Mouse (Mus musculus): ENCODE measurements around the gene Hbs1l. TPM values are rescaled to one million over a fixed set of nuclear protein-coding genes. Genes with fewer than 3 reads are reported as not detected.
A peak's percentile ranks its signal among the peaks of the same experiment; 100 is the strongest.

Hbs1l gene
- total and polyA plus RNA-seq, 2 experiments from 2014 or later: 61.3 to 78.3 TPM

DNA sequence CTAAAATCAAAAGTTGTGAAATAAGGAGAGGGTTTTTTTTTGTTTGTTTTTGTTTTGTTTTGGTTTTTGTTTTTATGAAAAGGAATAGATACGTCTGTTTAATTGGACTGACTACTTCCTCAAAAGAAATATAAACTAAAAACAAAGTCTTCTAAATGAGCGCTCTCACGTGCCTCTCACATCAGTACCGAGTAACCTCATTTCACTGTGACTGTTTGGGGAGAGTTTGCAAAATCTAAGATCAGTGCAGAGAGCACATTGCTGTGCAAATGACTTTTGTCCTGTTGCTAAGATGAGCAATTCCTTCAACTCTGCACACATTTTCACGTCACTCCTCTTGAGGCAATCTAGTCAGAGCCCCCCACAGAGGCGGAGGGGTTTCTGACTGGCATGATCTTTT, 24.0 kb upstream of the Hbs1l start:
- no peak for DNase-seq (ENCODE audit: low spot score)
- no peaks in the 10 kb centered on the region for H3K36me3 ChIP-seq (ENCODE audit: insufficient read depth, low read length)
- no peaks in the 10 kb centered on the region for H3K9me3 ChIP-seq (ENCODE audit: low read length)
- H3K27ac ChIP-seq: no peak overlapping the region
- no peak overlapping the region for H3K4me3 ChIP-seq (ENCODE audit: low read length)
- no peak overlapping the region for H3K4me2 ChIP-seq (ENCODE audit: low read depth, low read length)
- 66% methylated on average over 6 of the region's 6 CpGs for WGBS
- TF ChIP-seq CTCF (IDR thresholded peaks at IDR 0.05; ENCODE audit: low read depth): no peak
- no peak for ATAC-seq
- H3K9ac ChIP-seq (replicated peaks; ENCODE audit: low read length): no peak overlapping the region
- H3K4me1 ChIP-seq (ENCODE audit: insufficient read depth, low read length): no peaks in the 10 kb centered on the region
- no peaks in the 10 kb centered on the region for H3K27me3 ChIP-seq (ENCODE audit: insufficient read depth, low read length)

DNA sequence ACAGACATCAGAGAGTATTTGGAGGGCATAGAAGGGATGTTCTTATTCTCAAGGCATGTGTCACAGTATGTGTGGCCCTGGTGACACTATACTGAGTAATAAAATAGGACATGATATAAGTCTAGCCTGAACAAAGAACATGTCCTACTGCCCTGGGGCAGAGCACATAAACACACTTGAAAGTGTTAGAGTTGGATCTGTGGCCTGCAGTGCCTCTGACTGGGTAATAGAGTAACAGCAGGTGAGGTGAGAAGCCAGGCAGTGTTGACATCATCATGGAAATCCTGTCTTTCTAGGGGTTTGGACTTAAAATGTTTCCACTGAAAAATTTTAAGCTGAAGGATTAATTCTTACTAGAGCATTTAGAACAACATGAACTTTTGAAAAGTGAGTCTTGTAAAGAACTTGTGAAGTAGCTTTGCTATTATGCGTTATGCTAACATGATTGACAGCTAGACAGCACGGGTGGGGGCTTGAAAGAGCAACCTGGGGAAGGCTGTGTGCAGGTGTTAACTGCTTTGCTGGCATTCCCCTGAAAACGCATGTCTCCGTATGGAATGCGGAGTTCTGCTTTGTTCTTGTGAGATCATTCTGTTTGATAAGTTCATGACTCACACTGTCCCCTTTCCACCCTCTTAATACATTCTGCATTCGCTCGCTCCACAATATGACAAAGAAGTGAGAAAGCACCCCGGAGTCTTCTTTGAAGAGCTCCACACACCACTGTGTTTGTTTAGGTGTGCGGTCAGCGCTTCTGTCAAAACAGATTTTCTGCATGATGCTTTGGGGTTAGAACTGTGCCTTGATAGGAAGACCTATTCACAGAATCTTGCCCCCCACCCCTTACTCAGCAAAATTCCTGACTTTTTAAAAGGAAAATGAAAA, 8.3 kb upstream of the Hbs1l start:
- H3K9me3 ChIP-seq (ENCODE audit: low read length): no peaks in the 10 kb centered on the region
- no peak overlapping the region for H3K4me3 ChIP-seq (ENCODE audit: low read length)
- no peaks in the 10 kb centered on the region for H3K27me3 ChIP-seq (ENCODE audit: insufficient read depth, low read length)
- DNase-seq (ENCODE audit: low spot score) (no peak), ATAC-seq (0 out of 2 replicates have a peak, but pooled peaks have one; percentile 55)
- peak; percentile 37; the same call in 1 of the 2 replicates for TF ChIP-seq CTCF (IDR thresholded peaks at IDR 0.05; ENCODE audit: low read depth)
- H3K36me3 ChIP-seq (ENCODE audit: insufficient read depth, low read length): no peaks in the 10 kb centered on the region
- 54% methylated on average over 10 of the region's 10 CpGs for WGBS
- no peak overlapping the region for H3K4me2 ChIP-seq (ENCODE audit: low read depth, low read length)
- H3K4me1 ChIP-seq (ENCODE audit: insufficient read depth, low read length): no peaks in the 10 kb centered on the region
- H3K9ac ChIP-seq (replicated peaks; ENCODE audit: low read length): no peak overlapping the region
- no peak overlapping the region for H3K27ac ChIP-seq

DNA sequence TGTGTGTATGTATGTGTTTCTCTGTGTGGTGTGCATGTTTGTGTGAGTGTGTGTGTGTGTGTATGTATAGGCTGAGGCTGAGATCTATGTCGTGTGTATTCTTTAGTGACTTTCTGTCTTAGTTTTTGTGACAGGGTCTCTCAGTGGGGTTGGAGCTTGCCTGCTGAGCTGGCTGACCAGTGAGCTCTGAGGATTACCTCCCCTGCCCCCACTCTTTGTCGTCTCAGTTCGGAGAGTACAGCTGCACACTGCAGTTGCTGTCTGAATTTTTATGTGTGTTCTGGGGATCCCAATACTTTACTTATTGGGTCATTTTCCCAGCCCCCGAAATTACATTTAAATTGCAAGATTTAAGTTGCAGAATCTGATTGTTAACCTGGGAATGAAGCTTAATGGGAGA, 4.6 kb upstream of the Hbs1l start:
- TF ChIP-seq CTCF (IDR thresholded peaks at IDR 0.05; ENCODE audit: low read depth): no peak
- ATAC-seq (no peak), DNase-seq (ENCODE audit: low spot score) (no peak)
- Histone ChIP-seq H3K27ac (no peak overlapping the region), H3K27me3 (ENCODE audit: insufficient read depth, low read length) (no peaks in the 10 kb centered on the region), H3K4me3 (ENCODE audit: low read length) (no peak overlapping the region), H3K9ac (replicated peaks; ENCODE audit: low read length) (no peak overlapping the region), H3K9me3 (ENCODE audit: low read length) (no peaks in the 10 kb centered on the region), H3K4me2 (ENCODE audit: low read depth, low read length) (no peak overlapping the region), H3K4me1 (ENCODE audit: insufficient read depth, low read length) (no peaks in the 10 kb centered on the region), H3K36me3 (ENCODE audit: insufficient read depth, low read length) (no peaks in the 10 kb centered on the region)
- WGBS: 29% methylated on average over 4 of the region's 4 CpGs

DNA sequence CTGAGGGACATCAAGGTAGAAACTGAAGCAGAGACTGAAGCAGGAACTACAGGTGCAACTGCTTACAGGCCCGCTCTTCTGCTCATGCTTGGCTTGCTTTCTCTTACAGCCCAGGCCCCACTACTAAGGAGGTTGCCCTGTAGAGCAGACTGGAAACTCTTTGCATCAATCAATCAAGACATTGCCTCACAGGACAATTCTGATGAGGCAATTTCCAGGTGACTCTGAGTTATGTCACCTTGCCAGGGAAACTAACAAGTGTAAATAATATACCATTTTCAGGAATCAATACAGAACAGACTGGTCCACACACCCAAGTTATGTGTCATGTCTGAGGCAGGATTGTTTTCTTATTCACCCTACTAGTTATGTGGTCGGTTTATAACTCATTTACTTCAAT, 1.6 kb upstream of the Hbs1l start:
- Histone ChIP-seq H3K4me1 (ENCODE audit: insufficient read depth, low read length) (peaks cover 9% of the 10 kb centered on the region), H3K9me3 (ENCODE audit: low read length) (no peaks in the 10 kb centered on the region), H3K27me3 (ENCODE audit: insufficient read depth, low read length) (no peaks in the 10 kb centered on the region), H3K4me2 (ENCODE audit: low read depth, low read length) (no peak overlapping the region), H3K9ac (replicated peaks; ENCODE audit: low read length) (no peak overlapping the region), H3K36me3 (ENCODE audit: insufficient read depth, low read length) (no peaks in the 10 kb centered on the region), H3K27ac (no peak overlapping the region), H3K4me3 (ENCODE audit: low read length) (no peak overlapping the region)
- WGBS: 93% methylated on average over 2 of the region's 2 CpGs
- no peak for DNase-seq (ENCODE audit: low spot score)
- no peak for TF ChIP-seq CTCF (IDR thresholded peaks at IDR 0.05; ENCODE audit: low read depth)
- ATAC-seq: no peak

DNA sequence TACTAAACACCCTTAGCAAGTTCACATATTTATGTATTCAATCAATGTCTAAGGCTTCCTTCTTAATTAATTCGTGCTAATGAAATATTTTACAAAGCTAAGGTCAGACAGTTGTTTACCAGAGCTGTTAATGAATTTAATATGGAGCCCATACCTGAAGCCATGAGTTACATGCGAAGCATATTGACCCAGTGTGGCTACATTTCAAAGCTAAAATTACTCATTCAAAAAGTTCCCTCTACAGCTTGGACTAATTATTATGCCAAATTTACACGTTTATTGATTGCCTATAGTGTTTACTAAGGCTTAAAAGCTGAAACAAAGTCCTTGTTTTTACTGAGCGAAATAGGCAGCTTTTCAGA, 401 bp upstream of the Hbs1l start:
- no peak for TF ChIP-seq CTCF (IDR thresholded peaks at IDR 0.05; ENCODE audit: low read depth)
- ATAC-seq: no peak; the same call in 1 of the 2 replicates
- Histone ChIP-seq H3K4me1 (ENCODE audit: insufficient read depth, low read length) (peaks cover 9% of the 10 kb centered on the region), H3K27ac (no peak overlapping the region), H3K4me2 (ENCODE audit: low read depth, low read length) (peak overlapping the region; percentile 61), H3K36me3 (ENCODE audit: insufficient read depth, low read length) (peaks cover 4% of the 10 kb centered on the region; the same call in 1 of the 2 replicates), H3K4me3 (ENCODE audit: low read length) (peak overlapping the region; percentile 72), H3K9me3 (ENCODE audit: low read length) (no peaks in the 10 kb centered on the region), H3K9ac (replicated peaks; ENCODE audit: low read length) (peak overlapping the region; percentile 67), H3K27me3 (ENCODE audit: insufficient read depth, low read length) (no peaks in the 10 kb centered on the region)
- WGBS: 42% methylated on average over 4 of the region's 4 CpGs
- DNase-seq (ENCODE audit: low spot score): no peak

DNA sequence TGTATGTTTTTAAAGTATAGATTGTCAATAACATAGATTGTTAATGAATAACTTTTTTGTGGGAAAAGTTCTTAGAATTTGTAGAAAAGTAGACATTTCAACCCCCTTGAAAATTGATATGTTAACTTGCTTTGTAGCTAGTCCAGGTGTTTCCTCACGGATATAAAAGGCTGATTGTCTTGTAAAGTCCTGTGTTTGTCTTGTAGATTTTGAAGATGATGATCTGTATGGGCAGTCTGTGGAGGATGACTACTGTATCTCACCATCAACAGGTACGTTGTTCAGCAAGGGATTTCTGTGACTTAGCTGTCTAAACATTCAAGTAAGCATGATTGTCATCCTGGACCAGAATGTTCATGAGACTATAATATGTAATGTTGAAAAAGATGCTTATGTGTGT, 3.2 kb downstream of the Hbs1l start:
- Histone ChIP-seq H3K27me3 (ENCODE audit: insufficient read depth, low read length) (no peaks in the 10 kb centered on the region), H3K4me3 (ENCODE audit: low read length) (no peak overlapping the region), H3K27ac (no peak overlapping the region), H3K9ac (replicated peaks; ENCODE audit: low read length) (no peak overlapping the region), H3K9me3 (ENCODE audit: low read length) (no peaks in the 10 kb centered on the region), H3K36me3 (ENCODE audit: insufficient read depth, low read length) (peaks cover 20% of the 10 kb centered on the region; the same call in 1 of the 2 replicates), H3K4me1 (ENCODE audit: insufficient read depth, low read length) (peaks cover 9% of the 10 kb centered on the region), H3K4me2 (ENCODE audit: low read depth, low read length) (no peak overlapping the region)
- TF ChIP-seq CTCF (IDR thresholded peaks at IDR 0.05; ENCODE audit: low read depth): no peak
- ATAC-seq (no peak), DNase-seq (ENCODE audit: low spot score) (no peak)
- 99% methylated on average over 2 of the region's 2 CpGs for WGBS

DNA sequence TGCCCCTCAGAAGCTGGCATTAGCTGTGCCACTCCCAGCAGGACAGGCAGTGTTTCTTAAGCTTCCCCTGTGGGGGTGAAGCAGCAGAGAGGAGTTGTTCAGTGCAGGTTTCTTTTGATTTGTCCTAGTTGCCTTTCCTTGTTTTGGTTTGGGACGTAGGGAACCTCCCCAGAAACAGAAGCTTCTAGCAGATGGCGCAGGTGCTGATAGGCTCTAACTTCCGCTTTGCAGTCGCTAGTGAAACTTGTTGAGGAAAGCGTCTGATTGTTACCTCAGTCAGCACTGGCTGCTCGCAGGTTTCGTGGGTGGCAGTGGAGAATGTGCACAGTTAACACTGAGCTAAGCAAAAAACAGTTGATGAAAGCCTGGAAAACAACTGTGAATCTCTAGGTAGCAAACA, 6.0 kb downstream of the Hbs1l start:
- H3K4me3 ChIP-seq (ENCODE audit: low read length): no peak overlapping the region

More for the DNA sequence above, 6.0 kb downstream of the Hbs1l start:
- no peak for TF ChIP-seq CTCF (IDR thresholded peaks at IDR 0.05; ENCODE audit: low read depth)
- ATAC-seq (no peak), DNase-seq (ENCODE audit: low spot score) (no peak)
- no peaks in the 10 kb centered on the region for H3K9me3 ChIP-seq (ENCODE audit: low read length)
- peaks cover 20% of the 10 kb centered on the region for H3K36me3 ChIP-seq (ENCODE audit: insufficient read depth, low read length)
- WGBS: 92% methylated on average over 7 of the region's 7 CpGs
- H3K4me1 ChIP-seq (ENCODE audit: insufficient read depth, low read length): peaks cover 6% of the 10 kb centered on the region
- no peak overlapping the region for H3K4me2 ChIP-seq (ENCODE audit: low read depth, low read length)
- H3K27ac ChIP-seq: no peak overlapping the region
- no peaks in the 10 kb centered on the region for H3K27me3 ChIP-seq (ENCODE audit: insufficient read depth, low read length)
- H3K9ac ChIP-seq (replicated peaks; ENCODE audit: low read length): no peak overlapping the region

Measured in hindbrain, postnatal 0 days (tissue).